Mouse (Mus musculus): ENCODE measurements around the gene Shtn1.

DNA sequence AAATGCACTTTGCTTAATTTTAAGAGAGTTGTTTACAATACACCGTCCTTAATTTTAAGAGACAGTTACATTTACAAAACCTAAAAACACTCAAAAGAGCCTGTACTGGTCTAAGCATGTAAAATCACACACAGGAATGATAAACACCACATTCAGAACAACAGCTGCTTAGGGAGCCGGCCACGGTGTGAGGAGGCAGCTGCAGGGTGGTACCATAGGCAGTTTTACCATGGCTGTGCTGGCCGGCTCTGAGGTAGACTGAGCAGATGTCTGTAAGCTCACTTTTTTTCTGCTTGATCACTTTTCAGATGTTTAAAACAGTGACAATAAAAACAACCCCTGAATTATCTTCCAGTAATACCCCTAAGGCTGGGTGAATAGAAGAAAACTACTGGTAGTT lies 42.7 kb downstream of the Shtn1 start:
- no peak for TF ChIP-seq POLR2A (IDR thresholded peaks at IDR 0.05; ENCODE audit: low read depth, low read length)
- no peak for TF ChIP-seq CTCF (IDR thresholded peaks at IDR 0.05; ENCODE audit: extremely low read depth, insufficient read length, insufficient replicate concordance, low read depth, low read length)

Measured in small intestine, adult 2 months (tissue).